Mouse (Mus musculus) embryonic stem cell, embryonic (primary cell): ENCODE data around the gene Hspb9.

Experiments used
- CTCF ChIA-PET, 4 experiments: fragments of 300-600 bp in 2 of 4; fragments of 350-600 bp in 2 of 4; sonication (Branson Sonifier 250); formaldehyde crosslinking; loops; one replicate each; lab custom pipeline; 2022; ENCODE audit warnings: inconsistent platforms in 2 of 4; lab: Charles Lee
- POLR2A ChIA-PET, 4 experiments: fragments of 300-600 bp in 2 of 4; fragments of 350-600 bp in 2 of 4; sonication (Branson Sonifier 250); formaldehyde crosslinking; loops; one replicate each; lab custom pipeline; 2022; ENCODE audit warnings: antibody characterized with exemption in 4 of 4, inconsistent platforms in 1 of 4; lab: Charles Lee

Gene Hspb9

DNA sequence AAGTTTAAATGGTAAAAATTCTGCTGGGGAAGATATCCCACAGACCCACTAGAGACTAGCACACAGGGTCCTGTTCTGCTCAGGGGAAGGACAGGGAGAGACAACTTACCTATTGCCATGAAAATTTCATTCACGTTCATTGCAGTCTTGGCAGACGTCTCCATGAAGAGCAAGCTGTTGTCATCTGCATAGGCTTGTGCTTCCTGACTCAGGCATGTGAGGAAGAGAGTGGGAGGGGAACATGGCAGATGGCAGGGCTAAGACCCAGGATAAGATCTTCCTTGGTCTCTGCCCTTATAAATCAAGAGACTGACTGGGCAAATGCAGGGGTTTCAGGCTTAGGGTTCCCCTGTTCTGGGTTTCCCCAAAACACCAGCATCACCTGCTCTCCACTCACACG, 3.0 kb downstream of the Hspb9 start:
- ChIA-PET POLR2A (interaction anchor here in 3 of 4 experiments (1.0 to 5.8 kb wide), 6 partner anchors 9 to 219 kb away, joined by 3 to 54 read pairs (median 8); partner anchors contain the start of genes Dhx58 (in 1 of the 3) and Rab5c (in 1 of the 3)), CTCF (interaction anchor here in 3 of 4 experiments (0.5 to 1.0 kb wide), 4 partner anchors 9 to 242 kb away, joined by 3 read pairs; no protein-coding TSS in a partner anchor)

DNA sequence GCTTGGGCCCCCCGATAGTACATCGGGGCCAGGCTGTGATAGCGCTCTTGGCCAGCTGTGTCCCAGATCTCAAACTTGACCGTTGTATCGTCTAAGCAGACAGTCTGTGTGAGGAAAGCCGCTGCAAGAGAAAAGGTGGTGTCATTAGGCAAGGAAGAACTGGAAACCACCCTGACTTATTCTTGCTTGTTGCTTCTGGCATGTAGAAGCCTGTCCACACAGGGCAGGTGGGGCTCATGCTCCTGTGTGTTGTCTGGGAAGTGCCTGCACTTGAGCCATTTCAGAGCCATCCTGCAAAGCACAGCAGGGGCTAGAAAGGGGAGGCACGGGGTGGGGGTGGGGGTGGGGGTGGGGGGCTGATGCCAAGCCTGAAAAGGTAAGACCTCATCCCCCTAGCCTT, 4.8 kb downstream of the Hspb9 start:
- POLR2A ChIA-PET = no interaction called here
- CTCF ChIA-PET = no interaction called here

DNA sequence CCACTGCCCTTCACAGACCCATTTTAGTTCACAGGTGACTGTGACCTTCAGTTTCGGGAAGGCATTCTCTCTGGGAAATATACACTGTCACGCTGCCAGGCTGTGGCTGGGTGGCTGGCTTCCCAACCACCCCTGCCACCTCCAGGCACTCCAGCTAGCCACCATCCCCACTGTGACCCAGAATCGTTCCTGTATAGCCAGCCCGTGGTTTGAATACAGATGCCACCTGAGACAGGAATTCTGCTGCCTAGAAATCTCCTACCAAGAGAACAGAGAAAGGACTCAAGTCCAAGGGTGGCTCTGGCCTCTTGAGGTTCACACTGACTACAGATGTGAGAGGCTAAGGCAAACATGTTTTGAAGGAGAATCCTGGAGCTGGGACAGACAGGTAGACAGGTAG, 5.2 kb downstream of the Hspb9 start:
- ChIA-PET CTCF (interaction anchor here in 1 of 4 experiments (0.7 to 1.2 kb wide), 2 partner anchors 96 to 131 kb away, joined by 3 to 4 read pairs; no protein-coding TSS in a partner anchor), POLR2A (interaction anchor here in 2 of 4 experiments (0.7 to 2.1 kb wide), 2 partner anchors 10 to 43 kb away, joined by 4 to 6 read pairs; no protein-coding TSS in a partner anchor)

DNA sequence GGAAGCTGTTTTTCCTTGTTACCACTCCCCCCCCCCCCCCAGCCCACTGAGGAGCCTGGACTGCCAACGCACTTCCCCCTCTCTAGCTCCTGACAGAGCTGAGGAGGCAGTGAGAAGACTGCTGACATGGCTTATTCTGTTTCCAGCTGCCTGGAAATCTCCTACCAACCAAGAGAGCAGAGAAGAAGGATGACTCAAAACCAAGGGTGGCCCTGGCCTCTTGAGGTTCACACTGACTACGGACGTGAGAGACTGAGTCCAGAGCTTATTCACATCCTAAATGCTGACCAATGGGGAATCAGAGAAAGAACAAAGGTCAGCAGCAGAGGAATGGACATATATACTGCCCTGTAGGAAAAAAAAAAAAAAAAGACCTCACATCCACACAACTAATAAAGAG, 5.7 kb downstream of the Hspb9 start:
- ChIA-PET CTCF (interaction anchor here in 1 of 4 experiments (0.7 to 1.2 kb wide), 2 partner anchors 96 to 131 kb away, joined by 3 to 4 read pairs; no protein-coding TSS in a partner anchor), POLR2A (interaction anchor here in 2 of 4 experiments (0.6 to 2.1 kb wide), 5 partner anchors 10 to 189 kb away, joined by 3 to 6 read pairs (median 4); no protein-coding TSS in a partner anchor)

DNA sequence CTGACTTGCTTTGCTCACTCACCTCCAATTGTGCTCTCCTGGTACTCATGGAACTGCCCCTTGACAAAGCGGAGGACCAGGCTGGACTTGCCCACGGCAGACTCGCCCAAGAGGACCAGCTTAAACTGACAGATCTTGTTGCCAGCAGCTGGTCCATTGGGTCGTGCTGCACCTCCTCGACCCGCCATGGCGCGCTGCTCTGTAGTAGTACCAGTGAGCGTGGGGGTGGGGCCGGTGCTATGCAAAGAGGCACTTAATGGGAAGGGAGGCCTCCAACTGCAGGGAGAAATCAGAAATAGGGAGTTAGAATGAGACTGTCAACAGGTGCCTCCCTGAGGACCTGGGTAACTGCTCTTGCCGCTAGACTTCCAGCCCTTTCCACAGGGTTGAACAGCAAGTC, 6.2 kb downstream of the Hspb9 start:
- ChIA-PET POLR2A (interaction anchor here (0.6 to 2.1 kb wide), 8 partner anchors 8 to 192 kb away, joined by 3 to 7 read pairs (median 4); partner anchors contain the start of genes Acly (in 2 of the 4) and Rab5c (in 1 of the 4)), CTCF (interaction anchor here in 1 of 4 experiments (1.2 kb wide), 1 partner anchor 97 kb away, joined by 4 read pairs; no protein-coding TSS in a partner anchor)

DNA sequence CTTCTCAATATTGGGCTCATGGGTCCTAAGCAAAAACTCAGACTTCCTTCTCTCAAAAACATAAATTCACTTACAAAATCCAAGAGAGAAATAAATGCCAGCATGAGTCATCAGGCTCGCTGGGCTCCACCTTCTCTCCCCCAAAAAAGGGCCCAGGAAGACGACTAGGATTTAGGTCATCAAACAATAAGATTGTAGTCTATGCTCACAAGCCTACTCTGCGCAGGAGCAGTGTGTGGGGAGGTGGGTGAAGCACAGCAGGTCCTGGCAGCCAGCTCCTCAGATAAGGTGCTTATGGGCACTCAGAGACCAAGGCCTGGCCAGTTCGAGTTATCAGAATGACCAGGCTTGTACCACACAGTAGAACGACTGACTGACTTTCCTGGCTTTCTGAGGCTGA, 6.7 kb downstream of the Hspb9 start:
- POLR2A ChIA-PET = interaction anchor here (0.8 to 2.5 kb wide), 9 partner anchors 8 to 193 kb away, joined by 3 to 13 read pairs (median 4); partner anchors contain the start of genes Acly (in 2 of the 4) and Rab5c (in 2 of the 4)

DNA sequence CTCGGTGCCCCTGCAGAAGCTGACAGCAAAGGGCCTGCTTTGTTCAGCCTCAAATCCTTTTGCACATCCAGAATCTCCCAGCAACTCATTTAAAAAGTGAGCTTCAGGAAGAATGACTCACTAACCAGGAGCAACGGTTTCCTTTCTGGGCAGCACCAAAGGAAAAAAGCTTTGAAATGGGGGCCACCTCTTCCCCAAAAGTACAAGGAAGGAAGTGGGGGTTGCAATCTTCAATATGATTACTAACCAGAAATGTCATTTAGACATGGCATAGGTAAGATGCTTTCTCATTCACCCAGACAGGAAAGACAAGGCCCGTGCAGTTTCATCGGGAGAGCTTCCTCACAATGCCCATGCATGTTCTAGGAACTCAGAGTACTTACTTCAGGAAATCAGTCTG, 7.6 kb downstream of the Hspb9 start:
- ChIA-PET POLR2A (interaction anchor here (0.8 to 2.5 kb wide), 13 partner anchors 8 to 324 kb away, joined by 3 to 13 read pairs (median 4); partner anchors contain the start of genes Rab5c (in 3 of the 4), Hspb9 (in 1 of the 4), Jup (in 1 of the 4) and Kcnh4 (in 1 of the 4)), CTCF (interaction anchor here in 3 of 4 experiments (0.7 to 1.0 kb wide), 4 partner anchors 13 to 40 kb away, joined by 3 to 8 read pairs (median 4); partner anchors contain the start of gene Kcnh4 (in 1 of the 3))

More for the DNA sequence above, 6.7 kb downstream of the Hspb9 start:
- CTCF ChIA-PET = interaction anchor here in 2 of 4 experiments (0.7 to 1.0 kb wide), 2 partner anchors 14 to 25 kb away, joined by 3 to 8 read pairs; no protein-coding TSS in a partner anchor

DNA sequence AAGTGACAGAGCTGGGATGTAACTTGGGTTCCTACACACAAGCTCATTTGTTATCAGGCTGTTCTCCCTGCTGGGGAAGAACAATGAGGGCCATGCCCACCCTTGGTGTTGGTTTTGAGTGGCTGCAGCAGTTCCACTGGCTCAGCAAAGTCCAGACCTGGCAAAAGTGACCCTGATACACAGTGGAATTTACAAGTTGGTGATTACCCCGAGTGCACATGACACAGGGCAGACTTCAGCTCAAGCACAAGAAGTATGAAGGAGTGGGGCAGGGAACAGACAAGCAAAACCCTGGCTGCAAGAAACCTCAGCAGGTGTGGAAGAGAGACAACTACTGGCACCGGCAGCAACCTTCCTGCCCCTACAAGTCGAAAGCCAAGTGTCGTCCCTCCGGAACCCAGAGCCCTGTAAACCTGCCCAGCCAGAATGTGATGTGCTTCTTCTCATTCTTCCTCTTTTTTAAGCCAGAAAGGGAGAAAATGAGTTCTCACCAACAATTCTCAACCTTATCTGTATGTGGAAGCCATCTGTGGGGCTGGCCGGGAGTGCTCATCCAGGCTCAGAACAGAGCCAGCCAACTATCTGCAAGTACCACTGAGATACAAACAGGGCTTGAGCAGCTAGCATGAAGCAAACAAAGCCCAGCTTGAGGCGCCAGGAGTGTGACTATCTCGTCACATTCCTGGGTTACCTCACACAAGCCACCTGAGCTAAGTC, 8.3 kb downstream of the Hspb9 start:
- POLR2A ChIA-PET = interaction anchor here in 2 of 4 experiments (0.5 to 2.5 kb wide), 13 partner anchors 9 to 324 kb away, joined by 3 to 13 read pairs (median 4); partner anchors contain the start of genes Rab5c (in 2 of the 2), Hspb9 (in 1 of the 2), Jup (in 1 of the 2) and Kcnh4 (in 1 of the 2)
- CTCF ChIA-PET = interaction anchor here in 2 of 4 experiments (0.9 to 1.2 kb wide), 3 partner anchors 8 to 39 kb away, joined by 3 to 4 read pairs (median 3); partner anchors contain the start of genes Hspb9 (in 1 of the 2) and Kcnh4 (in 1 of the 2)

DNA sequence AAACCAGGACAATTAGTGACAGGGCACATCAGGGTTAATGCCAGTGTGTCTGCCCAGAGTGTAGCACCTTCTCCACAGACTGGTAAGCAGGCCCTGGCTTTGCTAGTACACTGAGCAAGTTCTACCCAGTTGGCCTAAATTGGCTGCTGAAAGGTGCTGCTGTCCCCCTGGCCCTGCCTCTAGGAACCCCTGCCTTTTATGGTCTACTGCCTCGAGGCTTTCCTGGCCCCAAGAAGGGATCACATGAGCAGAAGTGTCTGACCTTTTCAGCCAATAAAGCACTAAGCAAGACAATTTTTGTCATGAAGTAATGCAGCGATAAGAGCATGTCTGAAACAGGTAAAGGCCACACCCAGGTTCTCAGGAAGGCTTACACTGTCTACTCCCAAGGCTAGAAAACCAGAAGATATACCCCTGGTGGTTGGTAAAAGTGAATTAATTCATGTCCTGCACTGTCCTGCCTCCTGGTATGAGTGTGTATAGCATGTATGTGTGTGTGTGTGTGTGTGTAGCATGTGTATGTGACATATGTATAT, 8.9 kb downstream of the Hspb9 start:
- ChIA-PET CTCF (interaction anchor here in 1 of 4 experiments (1.2 kb wide), 1 partner anchor 9 kb away, joined by 3 read pairs; the partner anchor contains the start of gene Hspb9), POLR2A (interaction anchor here in 2 of 4 experiments (0.8 to 8.4 kb wide), 5 partner anchors 7 to 325 kb away, joined by 3 to 54 read pairs (median 5); partner anchors contain the start of genes Hspb9 (in 1 of the 2), Jup (in 1 of the 2) and Rab5c (in 1 of the 2))

DNA sequence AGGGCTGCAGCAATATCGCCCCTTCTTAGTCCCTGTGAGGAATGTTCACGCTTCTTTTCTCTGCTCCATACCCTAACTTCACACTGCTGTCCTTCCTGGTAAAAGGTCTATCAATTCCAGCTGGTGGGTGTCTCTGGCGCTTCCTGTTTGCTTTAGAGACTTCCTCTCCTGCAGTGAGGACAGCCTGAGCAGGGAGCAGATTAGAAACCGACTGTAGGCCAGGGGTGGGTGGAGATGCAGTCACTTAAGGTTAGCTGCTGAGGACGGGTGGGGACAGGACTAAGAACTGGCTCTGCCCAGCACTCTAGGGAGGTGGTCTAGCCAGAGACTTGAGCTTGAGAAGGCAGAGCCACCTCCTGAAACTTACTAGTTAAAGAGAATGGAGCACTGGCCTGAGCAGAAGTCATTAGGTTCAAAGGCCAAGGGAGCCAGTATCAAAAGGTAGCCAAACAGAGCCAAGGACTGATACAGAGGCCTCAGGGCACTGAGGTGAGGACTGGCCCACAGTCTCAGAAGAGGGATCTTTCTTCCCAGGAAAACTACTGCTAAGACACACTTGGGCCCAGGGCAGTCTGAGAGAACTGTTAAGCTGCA, 11.4 kb downstream of the Hspb9 start:
- POLR2A ChIA-PET = interaction anchor here in 3 of 4 experiments (0.5 to 8.4 kb wide), 16 partner anchors 10 to 717 kb away, joined by 3 to 54 read pairs (median 4); partner anchors contain the start of genes Rab5c (in 3 of the 3), Hspb9 (in 2 of the 3), Eif1 (in 1 of the 3) and Kat2a (in 1 of the 3)

DNA sequence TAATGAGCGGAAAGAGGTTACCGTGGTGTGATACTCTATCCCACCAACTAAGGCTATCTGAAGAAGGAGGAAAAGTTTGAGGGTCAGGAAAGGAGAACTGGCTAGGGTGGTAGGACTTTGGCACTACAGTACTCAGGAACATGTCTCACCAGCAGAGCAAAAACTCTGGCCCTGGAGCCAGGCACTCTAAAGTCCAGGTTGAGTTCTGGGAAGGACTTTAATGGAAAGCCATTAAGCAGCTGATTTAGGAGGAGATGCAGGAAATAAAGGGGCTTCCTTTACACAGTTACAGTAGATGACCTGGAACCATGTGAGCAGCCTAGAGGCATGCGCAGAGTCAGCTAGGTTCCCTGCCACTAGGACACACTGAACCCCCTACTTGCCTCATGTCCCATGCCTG, 13.6 kb downstream of the Hspb9 start:
- POLR2A ChIA-PET = interaction anchor here in 3 of 4 experiments (0.9 to 8.4 kb wide), 6 partner anchors 10 to 200 kb away, joined by 3 to 54 read pairs (median 10); partner anchors contain the start of genes Hspb9 (in 2 of the 3), Rab5c (in 2 of the 3) and Acly (in 1 of the 3)
- CTCF ChIA-PET = interaction anchor here in 1 of 4 experiments (1.0 kb wide), 1 partner anchor 11 kb away, joined by 5 read pairs; the partner anchor contains the start of gene Rab5c

More for the DNA sequence above, 11.4 kb downstream of the Hspb9 start:
- CTCF ChIA-PET = interaction anchor here (0.5 to 2.4 kb wide), 8 partner anchors 10 to 169 kb away, joined by 3 to 15 read pairs (median 4); partner anchors contain the start of genes Rab5c (in 2 of the 4) and Hspb9 (in 1 of the 4)

DNA sequence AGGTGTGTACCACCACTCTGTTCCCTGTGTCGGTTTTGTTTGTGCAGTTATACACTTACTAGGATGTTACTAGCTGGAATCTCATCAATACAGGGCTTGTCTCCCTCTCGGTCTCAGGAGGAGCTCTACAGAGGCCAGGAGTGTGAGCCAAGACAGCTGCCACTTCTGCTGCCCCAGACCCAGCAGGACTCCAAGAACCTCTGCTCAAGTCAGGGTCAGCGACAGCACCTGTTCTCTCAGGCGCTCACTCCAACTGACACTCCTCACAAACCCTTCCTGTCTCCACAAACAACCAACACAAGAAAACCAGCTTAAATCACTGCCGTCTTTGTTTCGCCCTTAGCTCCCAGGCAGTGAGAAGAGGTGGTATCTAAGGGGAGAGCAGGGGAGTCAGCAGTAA, 15.0 kb downstream of the Hspb9 start:
- POLR2A ChIA-PET = interaction anchor here in 3 of 4 experiments (0.5 to 8.4 kb wide), 8 partner anchors 9 to 422 kb away, joined by 3 to 54 read pairs (median 6); partner anchors contain the start of genes Rab5c (in 2 of the 3) and Hspb9 (in 1 of the 3)

DNA sequence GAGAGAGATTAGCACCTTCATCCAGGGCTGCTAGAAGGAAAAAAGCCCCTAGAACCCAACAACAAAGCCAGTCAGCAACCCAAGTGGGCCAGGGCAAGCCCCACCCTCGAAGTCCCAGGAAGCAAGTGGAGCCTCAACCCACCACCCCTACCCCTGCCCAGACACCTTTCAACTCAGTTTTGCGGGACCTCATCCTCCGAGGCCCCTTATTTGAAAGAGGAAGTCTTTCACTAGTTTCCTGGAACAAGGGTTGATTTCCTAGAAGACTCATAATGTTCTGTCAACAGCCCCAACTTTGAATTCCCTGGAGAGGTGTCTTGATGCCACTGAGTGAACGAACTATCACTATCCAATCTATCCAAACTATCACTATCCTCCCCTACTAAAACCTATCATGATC, 16.3 kb downstream of the Hspb9 start:
- ChIA-PET CTCF (interaction anchor here in 1 of 4 experiments (0.9 kb wide), 1 partner anchor 32 kb away, joined by 3 read pairs; no protein-coding TSS in a partner anchor), POLR2A (interaction anchor here in 1 of 4 experiments (2.1 to 8.4 kb wide), 2 partner anchors 10 to 15 kb away, joined by 6 to 54 read pairs; partner anchors contain the start of gene Hspb9)

More for the DNA sequence above, 15.0 kb downstream of the Hspb9 start:
- CTCF ChIA-PET = interaction anchor here in 2 of 4 experiments (0.6 to 1.6 kb wide), 4 partner anchors 17 to 972 kb away, joined by 3 to 4 read pairs (median 3); no protein-coding TSS in a partner anchor

DNA sequence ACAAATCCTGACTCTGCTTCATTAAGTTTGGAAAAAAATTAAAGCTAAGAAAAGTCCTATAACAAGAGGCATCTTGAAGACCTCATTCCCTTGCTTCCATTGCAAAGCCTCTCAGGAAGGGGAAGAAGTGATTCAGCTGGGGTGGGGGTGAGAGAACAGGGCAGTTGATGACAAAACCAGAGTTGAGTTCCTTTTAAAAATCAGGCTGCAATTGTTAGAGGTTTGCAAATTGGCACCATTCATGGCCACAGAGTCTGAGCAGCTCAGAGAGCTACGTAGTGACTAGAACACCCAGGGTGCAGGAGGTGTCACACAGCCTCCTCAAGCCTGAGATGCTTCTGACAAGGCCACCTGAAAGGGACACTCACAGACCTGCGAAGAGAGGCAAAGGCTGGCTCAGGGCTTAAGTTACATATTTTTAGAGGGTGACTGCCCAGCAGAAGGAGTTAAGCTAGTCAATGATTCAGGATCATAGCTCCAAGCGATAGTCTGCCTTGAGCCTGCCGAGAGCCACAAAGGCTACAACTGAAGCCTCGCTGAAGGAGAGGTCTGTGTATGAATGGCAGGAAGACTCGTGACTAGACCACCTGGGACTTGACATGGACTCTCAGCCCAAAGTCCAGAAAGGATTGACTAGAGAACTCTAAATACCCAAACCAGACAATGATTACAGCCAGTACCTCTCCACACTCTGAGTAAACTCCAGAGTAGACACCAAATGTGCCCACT, 17.0 kb downstream of the Hspb9 start:
- ChIA-PET CTCF (interaction anchor here in 2 of 4 experiments (0.6 to 1.3 kb wide), 3 partner anchors 16 to 1965 kb away, joined by 3 to 5 read pairs (median 4); no protein-coding TSS in a partner anchor), POLR2A (interaction anchor here in 2 of 4 experiments (0.6 to 8.4 kb wide), 4 partner anchors 9 to 411 kb away, joined by 3 to 54 read pairs (median 6); partner anchors contain the start of genes Eif1 (in 1 of the 2) and Hspb9 (in 1 of the 2))

DNA sequence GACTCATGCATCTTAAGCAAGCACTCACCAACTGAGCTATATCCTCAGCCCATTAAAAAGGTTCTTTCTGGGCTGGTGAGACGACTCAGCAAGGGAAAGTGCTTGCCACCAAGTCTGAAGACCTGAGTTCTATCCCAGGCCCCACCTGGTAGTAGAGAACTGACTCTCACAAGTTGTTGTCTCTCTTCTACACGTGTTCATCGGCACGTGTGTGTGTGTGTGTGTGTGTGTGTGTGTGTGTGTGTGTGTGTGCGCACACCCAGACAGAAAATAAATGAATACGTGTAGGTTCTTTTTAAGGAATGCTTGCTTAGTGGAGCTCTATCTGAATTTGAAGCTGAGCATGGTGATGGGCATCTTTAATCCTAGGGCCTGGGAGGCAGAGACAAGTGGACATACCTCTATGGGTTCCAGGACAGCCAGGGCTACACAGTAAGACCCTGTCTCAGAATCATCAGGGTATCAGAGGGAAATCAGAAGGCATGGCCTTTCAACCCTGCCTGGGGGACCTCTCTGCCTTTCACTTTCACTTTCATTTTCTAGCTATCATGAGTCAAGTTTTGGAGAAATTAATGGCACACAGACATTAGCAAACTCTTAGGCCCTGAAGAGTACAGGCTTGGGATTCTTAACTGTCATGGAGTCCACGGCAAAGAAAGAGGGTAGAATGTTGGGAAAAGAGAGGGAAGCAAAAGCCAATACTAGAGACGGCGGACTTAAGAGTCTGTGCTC, 21.6 kb downstream of the Hspb9 start:
- POLR2A ChIA-PET = interaction anchor here (0.5 to 4.0 kb wide), 12 partner anchors 10 to 207 kb away, joined by 3 to 33 read pairs (median 4); partner anchors contain the start of genes Hspb9 (in 2 of the 4), Acly (in 1 of the 4), Dhx58 (in 1 of the 4) and Stat3 (in 1 of the 4)
- CTCF ChIA-PET = interaction anchor here (0.6 to 2.8 kb wide), 7 partner anchors 10 to 224 kb away, joined by 3 to 8 read pairs (median 4); partner anchors contain the start of gene Kcnh4 (in 1 of the 4)
